In genomic region chr12:71487591-71488435, GRCm38 (mm10) we compare ENCODE assay signal across 15 mouse cellular contexts.
DNase-seq lines count a peak whose midpoint lies in the region; ATAC-seq lines count a peak whose summit lies in the region.
"Had no signal": no experiment of that assay in that cellular context is flagged by ENCODE, and none has a peak within 500 bp of the region (broad histone marks: within the 10 kb centered on the region; RNA-seq: fewer than 3 reads in every experiment).

No protein-coding gene starts in this region.

- no peaks in the 10 kb centered on the region for H3K27me3 ChIP-seq in forebrain, embryonic 15.5 days
- H3K27me3 ChIP-seq in forebrain, embryonic 10.5 days (ENCODE audit: poor library complexity, severe bottlenecking), result peaks cover 3% of the 10 kb centered on the region; the same call in 1 of the 2 replicates
- peaks cover 19% of the 10 kb centered on the region for H3K27me3 ChIP-seq in midbrain, embryonic 10.5 days (ENCODE audit: low read depth, poor library complexity, severe bottlenecking)
- H3K27me3 ChIP-seq: heart, embryonic 15.5 days; limb, embryonic 12.5 days; stomach, embryonic 15.5 days had no signal

- peaks cover 4% of the 10 kb centered on the region for H3K4me1 ChIP-seq in forebrain, embryonic 15.5 days
- H3K4me1 ChIP-seq in forebrain, embryonic 10.5 days, result peaks cover 15% of the 10 kb centered on the region
- H3K4me1 ChIP-seq in midbrain, embryonic 10.5 days, result peaks cover 20% of the 10 kb centered on the region

- H3K4me3 ChIP-seq in forebrain, embryonic 15.5 days, result no peak overlapping the region
- H3K4me3 ChIP-seq in forebrain, embryonic 10.5 days, result no peak overlapping the region
- 0 out of 2 replicates have a peak overlapping the region, but pooled peaks have one; percentile 16 for H3K4me3 ChIP-seq in midbrain, embryonic 10.5 days
- H3K4me3 ChIP-seq: heart, embryonic 15.5 days; limb, embryonic 12.5 days; stomach, embryonic 15.5 days had no signal

- 53% methylated on average over 6 of the region's 6 CpGs for WGBS in forebrain, embryonic 15.5 days
- WGBS in forebrain, embryonic 10.5 days, result 67% methylated on average over 6 of the region's 6 CpGs
- WGBS in midbrain, embryonic 10.5 days, result 55% methylated on average over 6 of the region's 6 CpGs

- no peak overlapping the region for H3K9ac ChIP-seq in forebrain, embryonic 15.5 days (replicated peaks)
- H3K9ac ChIP-seq: heart, embryonic 15.5 days; limb, embryonic 12.5 days; stomach, embryonic 15.5 days had no signal

- DNase-seq in forebrain, embryonic 10.5 days (ENCODE audit: extremely low spot score, low spot score), result no peak
- DNase-seq in retina, postnatal 1 day, result peak; percentile 57
- DNase-seq in retina, embryonic 14.5 days (ENCODE audit: low spot score), result no peak
- DNase-seq in midbrain, embryonic 10.5 days (ENCODE audit: low spot score), result peak; percentile 62
- DNase-seq in right cerebral cortex, postnatal 4 days, result peak; percentile 34
- no peak for DNase-seq in adrenal gland, postnatal 36 days
- DNase-seq in adrenal gland, adult 8-10 months, result no peak
- DNase-seq: adrenal gland, adult 2 months; B cell, adult 2 months; gastrocnemius, postnatal 10 days had no signal

- H3K27ac ChIP-seq in forebrain, embryonic 15.5 days (replicated peaks), result no peak overlapping the region
- no peak overlapping the region for H3K27ac ChIP-seq in forebrain, embryonic 10.5 days
- peak overlapping the region; percentile 52 for H3K27ac ChIP-seq in midbrain, embryonic 10.5 days (replicated peaks)
- H3K27ac ChIP-seq: heart, embryonic 15.5 days; limb, embryonic 12.5 days; stomach, embryonic 15.5 days had no signal

- H3K4me2 ChIP-seq in forebrain, embryonic 15.5 days (replicated peaks), result no peak overlapping the region
- H3K4me2 ChIP-seq: heart, embryonic 15.5 days; limb, embryonic 12.5 days; stomach, embryonic 15.5 days had no signal

- no peaks in the 10 kb centered on the region for H3K36me3 ChIP-seq in forebrain, embryonic 15.5 days
- no peaks in the 10 kb centered on the region for H3K36me3 ChIP-seq in forebrain, embryonic 10.5 days (replicated peaks)
- no peaks in the 10 kb centered on the region for H3K36me3 ChIP-seq in midbrain, embryonic 10.5 days
- H3K36me3 ChIP-seq: heart, embryonic 15.5 days; limb, embryonic 12.5 days; stomach, embryonic 15.5 days had no signal

- no peaks in the 10 kb centered on the region for H3K9me3 ChIP-seq in forebrain, embryonic 15.5 days
- no peaks in the 10 kb centered on the region for H3K9me3 ChIP-seq in forebrain, embryonic 10.5 days
- no peaks in the 10 kb centered on the region; the same call in 1 of the 2 replicates for H3K9me3 ChIP-seq in midbrain, embryonic 10.5 days (replicated peaks)
- H3K9me3 ChIP-seq: heart, embryonic 15.5 days; limb, embryonic 12.5 days; stomach, embryonic 15.5 days had no signal

- ATAC-seq in forebrain, embryonic 15.5 days (replicated peaks), result peak; percentile 48; the same call in 1 of the 2 replicates
- ATAC-seq: intestine, postnatal 0 days had no signal

Comparison
In these comparisons a context has a peak if more than half of its experiments do, and no peak if none do; other contexts are left out.
1. DNase-seq: peak in retina, postnatal 1 day (single experiment), midbrain, embryonic 10.5 days (single experiment) and right cerebral cortex, postnatal 4 days (single experiment); none in forebrain, embryonic 10.5 days (single experiment), retina, embryonic 14.5 days (single experiment), adrenal gland, postnatal 36 days (0 of 2) and adrenal gland, adult 8-10 months (single experiment).